Mouse (Mus musculus) testis, adult 2 months (tissue): ENCODE measurements around the gene Hsd17b6.

Experiments used
- CTCF ChIP-seq: fragments of 200-500 bp; IDR thresholded peaks from 2 replicates; pipeline ENCODE4 v1.5.1; 2012; ENCODE audit warnings: low read depth, mild to moderate bottlenecking, inconsistent platforms, low read length, moderate library complexity; ENCODE audit not compliant: control insufficient read depth, insufficient read depth, insufficient replicate concordance
- POLR2A ChIP-seq: fragments of 200-500 bp; IDR thresholded peaks from 2 replicates; pipeline ENCODE4 v1.6.1; 2012; ENCODE audit warnings: low read depth, mild to moderate bottlenecking, inconsistent platforms, low read length, moderate library complexity; ENCODE audit not compliant: control insufficient read depth

GRCm38 (mm10) chr10:127962451-127962850, 45.0 kb downstream of the Hsd17b6 start:
- TF ChIP-seq CTCF = no peak
- TF ChIP-seq POLR2A = no peak
